Mouse (Mus musculus) cerebellum, postnatal 25 days (tissue): ENCODE results near the gene Ypel2.

Experiments used
- DNase-seq, 2 experiments: peaks; one replicate each; pipeline ENCODE4 v3.0.0; 2021; ENCODE audit warnings: mixed read lengths in 2 of 2

Ypel2 gene

DNA sequence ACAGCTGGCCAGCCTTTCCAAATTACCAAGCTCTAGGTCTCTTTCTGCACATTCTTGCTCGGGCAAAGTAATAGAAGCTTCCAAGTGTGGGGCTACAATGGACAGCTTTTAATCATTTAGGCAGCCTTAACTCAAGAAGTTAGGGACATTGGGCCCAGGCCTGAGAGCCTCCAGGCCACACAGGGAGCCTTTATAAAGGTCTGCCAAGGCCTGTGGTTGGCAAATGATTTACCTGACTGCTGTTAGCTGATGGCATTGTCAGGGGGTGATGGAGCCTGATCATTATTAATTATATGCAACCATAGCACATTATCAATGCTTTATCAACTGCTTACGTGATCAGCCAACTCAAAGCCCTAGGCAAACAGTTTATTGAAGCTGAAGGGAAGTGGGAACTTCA is 33.2 kb downstream of the Ypel2 start:
- no peak for DNase-seq

DNA sequence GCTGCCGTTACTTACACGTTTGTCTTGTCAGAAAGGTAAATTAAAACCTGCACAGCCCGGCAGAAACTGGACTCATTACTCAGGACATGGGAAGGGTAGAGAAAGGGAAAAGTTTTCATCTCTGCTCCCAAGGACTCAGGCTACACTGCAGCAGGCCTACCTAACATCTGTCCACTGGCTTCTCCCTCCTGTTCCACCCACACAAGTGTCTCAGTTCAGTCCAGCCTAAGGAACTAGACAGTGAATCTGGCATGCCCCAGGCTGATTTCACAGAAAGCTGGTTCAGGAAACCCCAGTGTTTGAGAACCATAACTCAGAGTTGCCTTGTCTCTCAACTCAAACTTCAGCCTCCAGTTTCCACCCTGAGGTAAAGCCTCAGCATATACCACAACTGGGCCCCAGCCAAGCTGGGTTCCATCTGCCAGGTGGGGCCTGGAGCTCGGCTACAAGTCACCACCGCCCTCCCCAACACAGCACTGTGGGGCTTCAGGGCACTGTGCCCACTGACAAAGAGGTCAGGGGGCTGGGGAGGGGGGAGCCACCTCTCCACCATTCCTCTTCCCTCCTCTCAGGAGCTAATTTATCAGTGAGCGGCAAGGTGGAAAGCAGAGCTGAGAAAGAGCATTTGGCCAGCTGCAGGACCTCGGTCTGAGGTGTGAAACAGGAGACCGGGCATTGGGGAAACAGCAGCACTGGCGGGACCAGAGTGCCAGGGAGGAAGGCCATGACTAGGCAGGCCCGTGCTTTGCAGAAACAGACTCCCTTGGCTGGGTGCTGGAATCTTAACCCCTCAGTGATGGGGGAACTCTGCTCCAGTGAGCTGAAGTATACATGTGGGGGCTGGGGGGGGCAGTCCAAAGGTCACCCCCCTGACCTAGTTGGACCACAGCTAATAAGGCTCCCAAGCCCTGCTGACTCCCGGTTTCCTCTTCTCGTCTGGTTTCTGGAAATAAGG is 34.5 kb downstream of the Ypel2 start:
- DNase-seq, result peak; percentile 50 to 71

DNA sequence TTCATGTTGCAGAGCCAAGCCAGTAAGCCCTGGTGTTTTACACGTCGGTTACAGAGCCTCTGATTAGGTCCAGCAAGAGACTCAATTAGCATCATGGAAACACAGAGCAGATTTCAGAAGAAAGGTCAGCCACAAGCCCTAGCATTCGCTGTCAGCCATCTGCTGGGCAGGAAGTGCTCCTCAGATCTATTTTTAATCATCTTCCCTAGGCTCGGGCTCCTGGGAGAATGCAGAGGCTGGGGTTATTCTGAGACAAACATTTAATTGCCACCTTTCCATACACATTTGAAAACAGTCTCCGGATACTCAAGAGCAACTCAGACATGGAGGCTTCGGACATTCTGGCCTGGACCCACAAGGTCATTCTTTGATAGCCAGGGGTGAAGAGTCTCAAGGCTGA is 35.3 kb downstream of the Ypel2 start:
- DNase-seq, result peak; percentile 61 to 69

DNA sequence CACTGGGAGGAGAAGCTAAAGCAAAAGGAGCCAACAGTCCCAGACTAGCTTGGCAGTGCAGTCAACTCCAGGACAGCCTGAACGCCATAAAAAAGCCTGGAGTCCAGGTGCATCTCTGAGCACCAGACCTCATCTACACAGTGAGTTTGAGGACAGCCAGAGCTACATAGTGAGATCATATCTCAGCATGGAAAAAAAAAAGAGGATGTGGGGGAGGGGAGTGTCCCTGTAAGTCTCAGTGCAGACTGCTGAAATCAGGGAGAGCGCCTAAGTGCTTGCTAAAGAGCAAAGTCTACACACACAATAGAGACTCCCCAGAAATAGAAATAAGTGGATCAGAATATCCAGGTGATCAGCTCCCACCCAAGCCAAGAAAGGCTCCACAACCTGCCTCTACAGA is 37.1 kb downstream of the Ypel2 start:
- DNase-seq, result no peak

DNA sequence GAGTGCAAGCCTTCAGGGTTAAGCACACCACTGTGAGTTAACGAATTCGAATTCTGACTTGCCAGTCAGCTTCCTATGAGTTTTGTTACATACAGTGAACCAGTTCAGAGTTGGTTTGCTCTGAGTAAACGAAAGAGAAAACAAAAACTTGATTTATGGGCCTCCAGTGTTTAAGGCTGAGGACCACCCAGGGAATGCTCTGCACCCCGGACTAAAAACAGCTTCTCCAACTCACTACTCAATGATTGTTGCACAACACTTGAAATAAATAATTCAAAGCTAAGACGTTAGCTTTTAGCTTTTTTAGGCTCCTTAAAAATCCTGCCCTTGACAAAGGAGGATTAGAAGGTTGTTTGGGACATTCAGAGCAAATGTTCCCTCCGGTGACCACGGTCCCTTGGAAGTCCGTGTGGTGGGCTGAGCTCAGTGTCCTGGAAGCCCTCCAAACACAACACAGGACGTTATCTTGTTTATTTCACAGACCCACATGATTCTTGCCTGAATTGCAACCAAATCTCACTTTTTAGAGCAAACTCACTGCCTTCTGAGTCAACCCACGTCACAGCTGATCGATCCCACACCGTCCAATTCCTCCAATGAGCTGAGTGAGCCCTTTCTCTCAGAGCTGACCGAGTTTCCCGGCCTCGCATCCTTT is 38.8 kb downstream of the Ypel2 start:
- DNase-seq, result no peak

DNA sequence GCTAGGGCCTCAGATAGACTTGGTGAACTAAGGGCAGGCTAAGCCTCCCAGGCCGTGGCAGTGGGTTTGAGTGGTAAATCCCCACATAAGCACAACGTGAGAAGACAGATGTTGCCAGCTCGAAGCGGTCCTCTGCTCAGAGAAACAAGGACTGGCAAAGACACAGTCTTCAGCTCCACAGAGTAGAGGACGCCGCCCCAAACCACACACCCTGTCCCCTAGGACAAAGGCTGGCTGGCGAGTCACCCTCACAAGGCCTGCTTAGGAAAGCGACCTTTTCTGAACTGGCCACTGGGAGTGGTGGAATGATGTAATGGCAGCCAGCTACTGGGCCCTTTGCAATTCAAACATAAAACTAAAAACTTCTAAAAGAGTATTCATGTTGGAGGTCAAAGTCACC is 40.4 kb downstream of the Ypel2 start:
- no peak for DNase-seq

DNA sequence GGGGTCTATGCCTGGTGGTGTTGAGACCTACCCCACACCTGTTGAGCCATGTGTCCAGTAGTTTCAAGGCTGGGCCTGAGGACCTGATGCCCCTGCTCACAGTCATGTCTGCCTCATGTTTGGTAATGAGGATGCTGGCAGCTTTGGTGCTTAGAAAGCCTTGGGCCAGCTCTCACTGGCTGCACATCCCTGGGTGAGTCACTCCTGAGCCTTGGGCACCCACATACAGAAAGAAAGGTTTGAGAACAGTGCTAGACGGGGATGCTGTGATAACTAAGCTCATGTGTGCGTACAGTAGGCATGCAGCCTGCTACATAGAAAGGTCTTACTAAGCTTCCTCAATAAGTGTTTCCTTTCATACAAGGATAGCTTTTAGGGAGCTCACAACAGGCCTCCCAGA is 40.8 kb downstream of the Ypel2 start:
- DNase-seq, result no peak

DNA sequence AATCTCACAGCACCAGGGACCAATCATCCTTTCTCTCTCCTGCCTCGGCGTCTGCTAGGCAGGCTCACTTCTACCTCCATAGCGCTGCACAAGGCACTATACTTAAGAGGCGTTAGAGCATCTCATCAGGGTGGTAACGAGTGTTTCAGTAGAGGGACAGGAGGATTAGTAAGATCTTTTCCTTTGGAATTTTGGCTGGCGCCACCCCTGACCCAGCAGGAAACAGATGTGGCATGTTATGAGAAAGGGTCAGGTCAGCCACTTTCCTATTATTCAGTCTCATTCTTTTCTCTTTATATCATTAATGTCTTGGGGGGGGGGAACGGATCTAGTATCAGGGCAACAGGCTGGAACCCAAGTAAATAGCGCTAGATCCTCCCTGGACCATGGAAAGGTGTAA is 41.8 kb downstream of the Ypel2 start:
- no peak for DNase-seq

DNA sequence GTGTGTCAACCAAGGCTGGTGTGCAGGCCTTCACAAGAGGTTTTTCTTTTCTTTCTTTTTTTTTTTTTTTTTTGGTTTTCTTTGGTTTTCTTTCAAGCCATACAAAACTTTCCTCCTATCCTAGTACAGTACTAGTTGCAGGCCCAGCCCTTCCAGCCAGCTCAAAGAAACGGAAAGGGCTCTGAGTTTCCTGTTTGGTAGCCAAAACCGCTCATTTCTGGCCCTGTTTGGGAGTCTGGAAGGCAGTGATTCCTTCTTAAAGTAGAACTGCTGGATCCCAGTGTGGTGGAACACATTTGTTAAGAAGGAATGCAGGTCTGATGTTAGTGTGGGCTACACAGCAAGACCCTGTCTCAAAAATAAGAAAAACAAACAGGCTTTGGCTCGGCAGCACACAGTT is 43.0 kb downstream of the Ypel2 start:
- DNase-seq, result no peak

DNA sequence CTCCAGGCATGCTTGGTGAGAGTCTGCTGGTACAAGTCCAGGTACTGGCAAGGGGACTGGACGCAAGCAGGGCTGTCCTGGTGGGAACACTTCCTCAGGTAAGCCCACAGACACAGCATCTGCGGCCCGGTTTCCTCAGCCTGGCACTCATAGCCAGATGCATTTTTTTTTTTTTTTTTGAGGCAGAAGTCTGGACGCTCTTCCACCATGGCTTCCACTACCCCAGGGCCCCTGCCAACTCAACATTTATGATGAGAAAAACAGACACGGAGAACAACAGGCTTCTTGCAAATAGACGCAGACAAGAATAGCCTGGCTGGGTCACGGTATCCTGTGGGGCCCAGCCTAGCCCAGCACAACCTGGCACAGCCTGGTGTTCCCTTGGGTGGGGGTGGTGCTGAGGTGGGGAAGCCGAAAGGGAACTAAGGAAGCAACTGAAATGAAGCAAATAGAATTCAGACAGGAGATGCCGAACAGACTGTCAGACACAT is 43.5 kb downstream of the Ypel2 start:
- DNase-seq, result peak; percentile 82 to 86

DNA sequence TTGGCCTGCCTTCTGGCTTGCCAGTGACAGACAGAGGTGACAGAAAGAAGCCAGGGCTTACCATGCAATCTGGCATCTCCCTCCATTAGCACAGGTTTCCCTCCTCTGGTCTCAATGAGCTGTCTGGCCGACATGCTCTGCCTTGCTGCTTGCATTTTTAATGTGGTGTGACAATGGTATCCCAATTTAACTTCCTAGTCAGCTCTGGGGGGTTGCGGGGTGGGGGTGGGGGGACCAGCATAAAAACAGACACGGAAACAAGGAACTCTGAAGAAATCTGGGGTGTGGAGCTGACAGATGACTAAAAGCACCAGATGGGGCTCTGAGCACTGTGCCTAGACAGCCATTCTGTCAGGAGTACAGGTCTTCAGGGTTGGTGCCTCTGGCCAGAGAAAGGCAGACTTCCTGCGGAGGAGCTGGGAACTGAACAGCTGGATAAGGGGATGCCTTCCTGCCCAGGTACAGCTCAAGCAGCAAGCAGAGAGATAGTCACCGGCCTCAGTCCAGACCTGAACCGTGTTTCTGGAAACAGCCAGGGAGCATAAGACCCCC is 46.8 kb downstream of the Ypel2 start:
- DNase-seq, result no peak

DNA sequence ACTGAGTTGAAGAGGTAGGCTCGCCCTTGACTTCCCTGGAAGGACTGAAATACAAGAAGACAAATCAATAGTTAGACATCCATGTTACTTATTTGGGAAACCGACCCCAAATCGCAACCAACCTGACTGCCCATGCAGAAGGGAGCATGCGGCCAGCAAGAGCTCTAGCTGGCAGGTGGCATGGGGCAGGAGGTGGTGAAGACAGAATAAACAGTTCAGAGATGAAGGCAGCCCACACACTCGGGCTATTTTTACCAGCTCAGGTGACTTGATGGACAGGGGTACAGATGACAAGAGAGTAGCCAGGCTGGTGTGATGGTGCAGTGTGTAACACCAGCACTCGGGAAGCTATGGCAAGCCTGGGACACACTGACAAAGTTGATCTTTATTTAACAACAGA is 47.6 kb downstream of the Ypel2 start:
- peak in 1 of 2 experiments; percentile 55 for DNase-seq

DNA sequence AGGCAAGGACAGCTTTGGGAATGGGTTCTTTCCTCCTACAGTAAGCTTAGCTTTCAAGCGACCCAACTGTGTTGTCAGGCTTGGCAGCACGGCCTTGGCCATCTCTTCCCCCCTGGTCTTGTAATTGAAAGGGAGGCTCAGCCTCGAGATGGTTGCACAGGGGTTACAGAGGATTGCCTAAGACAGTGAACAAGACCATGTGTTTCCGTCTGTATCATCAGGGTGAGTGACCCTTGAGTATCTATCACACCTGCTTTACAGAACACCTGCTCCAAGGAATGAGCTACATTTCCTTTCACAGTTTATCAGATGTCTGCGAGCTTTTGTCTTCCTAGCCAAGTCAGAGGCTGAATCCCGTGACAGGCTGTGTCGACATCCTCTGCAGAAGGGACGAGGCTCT is 48.4 kb downstream of the Ypel2 start:
- no peak for DNase-seq

DNA sequence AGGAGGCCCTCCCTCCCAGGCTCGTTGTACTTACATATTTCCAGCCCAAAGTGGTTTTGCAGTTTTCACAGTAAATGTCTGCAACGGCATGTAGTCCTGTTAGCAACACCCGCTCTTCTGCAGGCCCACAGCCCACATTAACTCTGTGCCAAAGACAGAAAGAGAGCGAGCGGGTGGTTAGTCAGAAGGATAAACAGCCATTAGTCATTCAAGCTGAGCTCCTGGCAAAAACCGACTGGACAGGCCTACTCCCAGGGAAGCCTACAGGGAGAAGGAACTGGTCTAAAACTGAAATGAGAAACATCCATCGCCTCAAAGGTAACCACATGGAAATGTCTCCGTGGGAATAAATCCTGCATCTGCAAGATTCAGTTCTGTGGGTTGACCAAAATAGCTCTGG is 49.0 kb downstream of the Ypel2 start:
- no peak for DNase-seq

DNA sequence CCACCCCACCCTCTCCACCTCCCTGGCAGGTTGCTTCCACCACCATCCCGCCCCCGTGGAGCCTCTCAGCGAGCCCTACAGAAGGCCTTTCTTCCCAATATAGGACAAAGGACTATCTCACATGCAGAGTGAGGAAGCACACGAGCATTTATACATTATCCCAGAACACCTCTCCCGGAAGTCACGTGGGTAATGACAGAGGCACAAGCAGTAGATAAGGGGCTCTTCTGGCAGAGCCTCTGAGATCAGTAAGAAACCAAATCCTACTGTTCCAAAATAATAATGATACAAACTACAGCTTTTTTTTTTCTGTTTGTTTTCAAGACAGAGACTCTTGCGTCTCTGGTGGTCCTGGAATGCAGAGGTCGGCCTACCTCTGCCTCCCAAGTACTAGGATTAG is 51.6 kb downstream of the Ypel2 start:
- DNase-seq, result no peak

DNA sequence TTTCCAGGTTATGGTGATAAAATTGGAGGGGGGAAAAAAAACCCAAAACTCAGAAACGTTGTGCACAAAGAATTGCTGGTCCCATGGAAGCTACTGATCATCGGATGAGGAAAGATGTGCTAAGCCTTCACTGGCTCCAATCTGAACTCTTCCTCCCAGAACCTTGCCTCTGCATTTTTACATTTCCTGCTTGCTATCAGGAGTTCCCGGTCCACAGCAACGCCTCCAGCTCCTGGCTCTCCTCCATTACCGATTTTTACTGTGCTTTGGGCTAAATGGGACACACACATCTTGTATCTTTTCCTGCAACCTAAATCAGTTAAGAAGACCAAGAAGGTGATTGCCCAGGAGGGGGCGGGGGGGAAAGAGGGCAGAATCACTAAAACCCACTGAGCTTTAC is 54.0 kb downstream of the Ypel2 start:
- DNase-seq, result no peak

DNA sequence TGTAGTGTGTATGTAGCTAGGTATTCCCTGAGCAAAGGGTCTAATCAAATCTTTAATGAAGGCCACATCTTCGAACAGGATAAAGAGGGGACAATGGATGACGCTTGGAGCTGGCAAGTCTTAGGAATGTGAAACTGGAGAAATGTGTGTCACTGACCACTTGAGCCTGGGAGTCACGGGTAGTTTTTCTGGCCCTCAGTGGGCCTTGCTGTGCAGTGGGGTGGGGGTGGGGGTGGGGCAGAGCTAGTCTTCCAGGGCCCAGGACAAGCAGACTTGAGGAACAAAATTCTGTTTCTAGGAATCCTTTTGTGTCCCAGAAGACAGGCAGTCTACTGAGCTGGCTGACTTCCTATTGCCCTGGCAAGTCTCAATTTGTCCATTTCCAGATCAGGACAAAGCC is 55.0 kb downstream of the Ypel2 start:
- DNase-seq, result no peak

DNA sequence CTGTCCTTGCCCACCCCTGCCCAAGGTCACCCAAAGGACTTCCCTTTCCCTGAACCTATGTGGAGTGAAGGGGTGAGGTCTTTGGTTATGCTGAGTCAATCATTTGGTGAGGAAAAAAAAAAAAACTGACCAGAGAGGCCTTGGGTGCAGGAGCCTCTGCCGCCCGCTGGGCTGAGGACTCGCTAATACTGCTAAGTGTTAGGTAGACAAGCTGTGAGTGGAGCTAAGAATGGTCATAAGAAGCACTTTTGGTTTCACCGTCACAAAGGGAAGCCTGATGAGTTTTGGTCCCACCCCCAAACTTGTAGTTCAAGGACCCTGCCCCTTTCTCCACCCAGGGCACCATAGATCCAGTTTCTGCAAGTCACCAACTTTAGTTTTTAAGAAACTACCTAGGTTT is 55.4 kb downstream of the Ypel2 start:
- no peak for DNase-seq

DNA sequence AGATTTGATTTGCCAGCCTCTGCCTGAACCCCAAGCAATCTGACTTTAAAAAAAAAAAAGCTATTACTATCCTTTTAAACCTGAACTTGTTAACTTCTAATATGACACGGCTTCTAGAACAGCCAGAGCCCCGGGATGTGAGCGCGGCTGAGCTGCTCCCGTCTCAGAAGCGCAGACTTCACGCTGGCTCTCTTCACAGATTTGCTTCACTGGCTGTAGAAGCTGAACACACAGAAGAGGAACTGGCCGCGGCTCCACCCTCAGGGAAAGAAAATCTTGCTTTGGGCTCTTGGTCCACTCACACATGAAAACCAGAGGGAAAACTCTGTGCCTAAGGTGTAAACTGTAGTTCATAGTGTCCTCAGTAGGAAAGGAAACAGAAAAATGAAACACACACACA is 56.6 kb downstream of the Ypel2 start:
- DNase-seq, result no peak

DNA sequence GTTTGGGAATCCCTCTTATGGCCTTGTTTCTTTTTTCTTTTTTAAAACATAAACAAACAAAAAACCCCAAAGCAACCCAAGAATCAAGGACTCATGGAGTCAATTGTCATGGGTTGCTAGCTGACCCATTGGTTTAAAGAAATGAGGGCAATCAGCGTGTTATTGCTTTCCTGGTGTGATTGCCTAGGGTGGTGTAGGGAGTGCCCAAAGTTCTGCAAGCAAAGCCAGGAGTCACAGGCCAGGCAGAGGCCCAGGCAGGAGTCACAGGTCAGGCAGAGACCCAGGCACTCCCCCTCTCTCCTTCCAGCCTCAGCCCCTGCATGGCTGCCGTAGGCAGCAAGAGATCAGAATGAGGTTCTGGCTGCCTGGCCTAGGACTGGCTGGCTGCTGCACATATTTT is 58.6 kb downstream of the Ypel2 start:
- DNase-seq, result no peak

DNA sequence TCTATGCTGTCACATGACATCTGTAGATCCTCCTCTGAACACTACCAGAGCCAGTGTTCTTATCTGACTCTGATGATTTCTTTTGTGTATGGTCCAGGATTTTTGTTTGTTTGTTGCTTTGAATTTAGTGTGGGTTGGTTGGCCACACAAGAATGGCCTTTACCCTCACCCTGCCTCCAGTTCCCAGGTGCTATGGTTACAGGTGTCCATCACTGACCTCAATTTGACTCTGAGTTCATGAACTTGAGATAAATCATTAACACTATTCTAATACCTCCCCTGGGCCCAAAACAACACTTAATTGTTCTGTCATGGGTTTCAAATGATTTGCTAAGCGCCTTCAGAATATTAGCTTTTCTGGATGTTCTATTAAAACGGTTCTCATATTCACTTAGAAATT is 61.3 kb downstream of the Ypel2 start:
- DNase-seq, result no peak

DNA sequence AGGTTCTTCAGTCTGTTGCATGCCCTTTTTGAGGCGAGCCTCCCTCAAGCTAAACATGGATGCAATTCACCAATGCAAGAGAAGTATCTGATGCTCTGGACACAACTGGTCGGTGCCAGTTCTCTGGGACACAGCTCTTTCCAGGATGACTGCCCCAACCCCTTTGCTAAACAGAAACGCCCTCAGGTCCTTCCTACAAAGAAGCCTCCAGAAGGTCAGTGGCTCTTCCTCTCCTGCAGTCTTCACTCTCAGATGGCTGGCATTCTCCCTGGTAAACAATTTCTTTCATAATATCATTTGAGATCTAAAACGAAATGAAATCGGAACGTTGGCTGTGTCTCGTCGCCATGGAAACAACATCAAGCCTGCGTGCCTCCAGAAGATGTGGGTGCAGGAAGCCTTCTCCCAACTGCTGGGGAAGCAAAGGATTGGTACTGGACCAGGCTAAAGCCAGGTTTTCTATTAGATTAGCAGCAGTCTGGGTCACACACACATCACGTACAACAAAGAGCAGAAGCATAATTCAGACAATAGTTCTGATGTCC is 62.8 kb downstream of the Ypel2 start:
- DNase-seq, result no peak

DNA sequence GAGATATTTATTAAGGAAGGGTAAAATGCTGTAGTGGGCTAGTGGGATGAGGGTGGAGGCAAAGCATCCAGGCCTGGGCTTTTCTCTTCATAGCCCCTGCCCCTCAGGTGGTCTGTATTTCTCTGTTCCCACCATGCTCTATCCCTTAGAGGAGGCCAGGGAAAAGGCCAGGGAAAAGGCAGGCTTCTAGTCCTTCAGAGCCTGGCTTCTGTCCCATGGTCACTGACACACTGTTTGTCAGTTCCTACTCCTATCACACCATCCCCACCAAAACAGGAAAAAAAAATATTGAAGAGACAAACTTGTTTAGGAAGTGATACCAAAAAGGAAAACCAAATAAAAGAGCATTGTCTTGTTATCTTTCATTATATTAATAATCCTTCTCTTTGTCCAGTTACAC is 63.5 kb downstream of the Ypel2 start:
- no peak for DNase-seq

DNA sequence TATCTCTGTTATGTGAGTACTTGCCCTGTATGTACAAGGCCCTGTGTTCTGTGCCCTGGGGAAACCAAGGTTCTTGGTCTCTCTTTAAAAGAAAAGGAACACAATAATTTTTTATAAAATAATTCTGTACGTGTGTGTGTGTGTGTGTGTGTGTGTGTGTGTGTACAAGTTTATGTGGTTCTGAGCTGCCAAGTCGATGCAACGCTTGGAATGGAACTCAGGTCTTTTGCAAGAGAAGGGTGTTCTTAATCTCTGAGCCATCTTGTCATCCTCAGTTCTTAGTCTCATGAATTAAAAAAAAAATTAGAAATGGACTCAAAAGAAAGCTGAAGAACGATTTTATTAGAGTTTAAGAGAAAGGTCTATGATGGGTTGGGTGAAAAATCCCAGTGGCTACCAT is 64.0 kb downstream of the Ypel2 start:
- no peak for DNase-seq
